Mouse (Mus musculus) heart, embryonic 15.5 days (tissue): ENCODE measurements around the gene Igsf8. TPM values are rescaled to one million over a fixed set of nuclear protein-coding genes. Genes with fewer than 3 reads are reported as not detected.
A peak's percentile ranks its signal among the peaks of the same experiment; 100 is the strongest.
"Not testable (repeated sequence)": the region's sequence is repeated elsewhere in the genome, so short reads cannot be mapped to it uniquely, and the experiment has no call there.

Source experiments
- ATAC-seq: fragments of 200-750 bp; cut with Nextera tagmentation; replicated peaks from 2 replicates; pipeline ENCODE4 v1.8.0; 2017; ENCODE audit warnings: low read depth, moderate TSS enrichment; ENCODE audit not compliant: insufficient number of reproducible peaks, insufficient read depth, low FRiP score
- H3K27ac ChIP-seq: fragments of 300-500 bp; sonication (generic); 2 replicates; pipeline ENCODE4 v1.5.1; 2015; ENCODE audit warnings: mild to moderate bottlenecking, inconsistent platforms
- H3K27me3 ChIP-seq: fragments of 300-500 bp; sonication (generic); 2 replicates; pipeline ENCODE4 v1.6.1; 2015; ENCODE audit warnings: inconsistent platforms
- H3K36me3 ChIP-seq: fragments of 300-500 bp; sonication (generic); 2 replicates; pipeline ENCODE4 v1.6.1; 2015; ENCODE audit warnings: mild to moderate bottlenecking, inconsistent platforms
- H3K4me1 ChIP-seq: fragments of 300-500 bp; sonication (generic); replicated peaks from 2 replicates; pipeline ENCODE4 v1.6.1; 2015; ENCODE audit warnings: inconsistent platforms
- H3K4me2 ChIP-seq: fragments of 300-500 bp; sonication (generic); 2 replicates; pipeline ENCODE4 v1.6.1; 2015; ENCODE audit warnings: inconsistent platforms, mild to moderate bottlenecking, moderate library complexity
- H3K4me3 ChIP-seq: fragments of 300-500 bp; sonication (generic); 2 replicates; pipeline ENCODE4 v1.5.1; 2015; ENCODE audit warnings: mild to moderate bottlenecking, inconsistent platforms
- H3K9ac ChIP-seq: fragments of 300-500 bp; sonication (generic); 2 replicates; pipeline ENCODE4 v1.6.1; 2015; ENCODE audit warnings: mild to moderate bottlenecking, inconsistent platforms
- H3K9me3 ChIP-seq: fragments of 300-500 bp; sonication (generic); replicated peaks from 2 replicates; pipeline ENCODE4 v1.6.1; 2016; ENCODE audit warnings: inconsistent platforms
- WGBS: fragments of 180-500 bp; shearing (Covaris S2); methylation state at CpG from one replicate; pipeline ENCODE4 v1.1.7; 2015; ENCODE audit warnings: mixed read lengths; 5-methylcytosine and 5-hydroxymethylcytosine counted together
- polyA plus RNA-seq: library from polyadenylated mRNA; unstranded; fragments of >200 nt; fragmentation: Nextera tagmentation; extraction: Ambion mirVana; gene quantifications from 2 replicates; pipeline ENCODE4 v1.2.1, GENCODE M21; 2015

Igsf8 gene
- polyA plus RNA-seq, 1 experiment from 2014 or later: 20.6 TPM

DNA sequence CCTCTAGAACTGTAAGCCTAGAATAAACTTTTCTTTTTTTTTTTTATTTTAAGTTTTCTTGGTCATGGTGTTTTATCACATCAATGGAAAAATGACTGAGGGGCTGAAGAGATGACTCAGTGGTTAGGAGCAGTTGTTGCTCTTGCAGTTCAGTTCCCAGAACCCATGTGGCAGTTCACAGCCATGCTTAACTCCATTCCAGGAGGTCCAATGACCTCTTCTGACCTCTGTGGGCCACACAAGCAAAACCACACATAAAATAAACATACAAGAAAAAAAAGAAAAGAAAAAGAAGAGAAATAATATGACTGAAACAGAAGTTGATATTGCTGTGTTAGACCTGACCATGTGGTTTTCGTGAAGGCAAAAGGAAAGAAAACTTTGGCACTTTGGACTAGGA lies 32.2 kb upstream of the Igsf8 start:
- 91% methylated on average over 1 of the region's 1 CpGs for WGBS

DNA sequence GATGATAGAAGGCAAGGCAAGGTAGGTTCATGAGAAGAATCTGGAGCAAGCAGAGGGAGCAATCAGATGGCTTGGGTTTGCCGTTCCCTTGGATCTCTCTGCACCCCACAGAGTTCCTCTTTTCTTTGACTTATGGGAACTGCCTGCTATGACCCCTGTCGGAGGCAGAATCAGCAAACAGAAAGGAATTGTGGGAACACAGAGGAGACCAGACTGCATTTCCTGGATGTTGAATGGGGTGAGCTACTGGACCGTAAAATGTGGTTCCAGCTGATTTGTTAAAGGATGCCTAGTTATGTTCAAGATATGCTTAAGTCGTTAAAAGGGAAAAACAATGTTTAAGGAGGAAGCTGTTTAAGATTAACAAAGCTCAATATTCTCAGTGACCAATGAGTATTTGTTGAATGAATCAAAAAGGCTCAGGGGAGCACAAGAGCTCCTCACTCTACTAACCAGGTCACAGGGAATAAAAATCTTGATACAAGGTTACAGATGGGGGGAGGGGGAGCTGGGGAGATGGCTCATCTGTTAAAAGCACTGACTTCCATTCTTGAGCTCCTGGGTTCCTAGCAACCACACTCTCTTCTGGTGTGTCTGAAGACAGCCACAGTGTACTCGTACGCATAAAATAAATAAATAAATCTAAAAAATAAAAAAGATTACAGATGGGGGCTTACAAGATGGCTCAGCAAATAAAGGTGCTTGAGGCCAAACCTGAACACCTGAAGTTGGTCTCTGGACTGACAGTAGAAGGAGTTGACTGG lies 20.3 kb upstream of the Igsf8 start:
- Histone ChIP-seq H3K9me3 (no peaks in the 10 kb centered on the region), H3K4me3 (no peak overlapping the region), H3K27ac (peak overlapping the region; percentile 84), H3K36me3 (no peaks in the 10 kb centered on the region), H3K4me1 (peaks cover 29% of the 10 kb centered on the region), H3K4me2 (no peak overlapping the region), H3K9ac (no peak overlapping the region), H3K27me3 (no peaks in the 10 kb centered on the region)
- ATAC-seq: no peak
- WGBS: 67% methylated on average over 6 of the region's 6 CpGs

More for the DNA sequence above, 32.2 kb upstream of the Igsf8 start:
- H3K9ac ChIP-seq: no peak overlapping the region
- no peak overlapping the region for H3K27ac ChIP-seq
- no peaks in the 10 kb centered on the region for H3K9me3 ChIP-seq
- ATAC-seq: no peak
- no peak overlapping the region for H3K4me2 ChIP-seq
- H3K27me3 ChIP-seq: no peaks in the 10 kb centered on the region
- no peaks in the 10 kb centered on the region for H3K36me3 ChIP-seq
- H3K4me3 ChIP-seq: no peak overlapping the region
- H3K4me1 ChIP-seq: peaks cover 11% of the 10 kb centered on the region

DNA sequence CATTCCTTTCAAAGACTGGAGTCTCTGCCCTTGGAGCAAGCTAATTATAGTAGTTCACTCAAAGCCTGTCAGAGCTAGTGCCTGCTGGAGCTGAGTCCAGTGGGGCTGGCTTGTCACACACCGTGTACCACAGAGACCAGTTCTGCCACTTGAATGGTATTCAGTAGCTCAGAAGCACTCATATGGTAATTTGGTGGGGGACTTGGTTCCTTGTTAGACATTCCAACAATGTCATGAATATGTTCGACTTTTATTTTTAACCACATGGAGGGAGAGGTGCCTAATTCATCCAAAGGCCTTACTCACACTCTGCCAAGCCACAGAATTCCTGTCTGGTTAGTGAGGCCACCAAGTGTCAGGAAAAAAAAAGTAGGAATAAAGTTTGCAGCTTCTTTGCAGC lies 19.0 kb upstream of the Igsf8 start:
- Histone ChIP-seq H3K36me3 (no peaks in the 10 kb centered on the region), H3K4me2 (no peak overlapping the region), H3K27ac (peak overlapping the region; percentile 84), H3K4me3 (no peak overlapping the region), H3K9me3 (no peaks in the 10 kb centered on the region), H3K27me3 (no peaks in the 10 kb centered on the region), H3K9ac (no peak overlapping the region), H3K4me1 (peaks cover 29% of the 10 kb centered on the region)
- peak; percentile 89 for ATAC-seq
- WGBS: 28% methylated on average over 2 of the region's 2 CpGs

DNA sequence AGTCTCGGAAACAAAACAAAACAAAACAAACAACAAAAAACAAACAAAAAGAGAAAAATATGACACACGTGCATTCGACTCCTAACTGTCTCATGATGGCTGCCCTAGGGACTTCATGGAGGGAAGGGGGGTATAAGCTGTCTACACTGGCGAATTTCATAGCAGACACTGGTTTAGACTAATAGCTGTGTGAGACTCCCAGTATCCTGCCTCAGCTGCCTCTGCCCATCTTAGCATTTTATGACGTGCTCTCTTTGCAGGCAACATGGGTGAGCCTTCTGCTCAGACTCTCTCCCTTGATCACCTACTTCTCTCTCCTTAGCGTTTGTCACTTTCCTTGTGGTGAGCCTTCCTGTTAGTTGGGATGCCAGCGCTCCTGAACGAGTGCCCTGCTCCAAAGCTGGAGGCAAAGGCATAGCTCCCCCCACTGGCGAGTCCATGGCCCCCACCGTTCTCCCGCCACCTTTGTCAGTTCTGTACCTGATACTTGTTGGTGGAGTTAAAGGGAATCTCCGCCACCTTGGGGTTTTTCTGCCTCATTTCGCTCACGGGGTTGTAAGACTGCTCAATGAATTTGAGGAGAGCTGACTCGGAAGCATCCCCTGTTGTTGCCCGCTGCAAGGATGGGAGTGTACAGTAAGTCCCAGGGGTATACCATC lies 17.8 kb upstream of the Igsf8 start:
- H3K9ac ChIP-seq: peak overlapping the region; percentile 24; the same call in 1 of the 2 replicates
- ATAC-seq: no peak
- peak overlapping the region; percentile 16; the same call in 1 of the 2 replicates for H3K4me3 ChIP-seq
- peak overlapping the region; percentile 84 for H3K27ac ChIP-seq
- H3K27me3 ChIP-seq: no peaks in the 10 kb centered on the region
- no peaks in the 10 kb centered on the region for H3K36me3 ChIP-seq
- no peaks in the 10 kb centered on the region for H3K9me3 ChIP-seq
- peaks cover 29% of the 10 kb centered on the region for H3K4me1 ChIP-seq
- WGBS: 29% methylated on average over 16 of the region's 16 CpGs
- H3K4me2 ChIP-seq: peak overlapping the region; percentile 46

- Histone ChIP-seq H3K4me3 (peak overlapping the region; percentile 16; the same call in 1 of the 2 replicates), H3K4me2 (peak overlapping the region; percentile 46), H3K4me1 (peaks cover 29% of the 10 kb centered on the region)
- not testable (repeated sequence) for H3K27me3 ChIP-seq, H3K9me3 ChIP-seq, H3K9ac ChIP-seq, H3K36me3 ChIP-seq, ATAC-seq, H3K27ac ChIP-seq
- 39% methylated on average over 23 of the region's 23 CpGs for WGBS
Measured at GRCm38 (mm10) chr1:172244645-172245044, 16.8 kb upstream of the Igsf8 start.

DNA sequence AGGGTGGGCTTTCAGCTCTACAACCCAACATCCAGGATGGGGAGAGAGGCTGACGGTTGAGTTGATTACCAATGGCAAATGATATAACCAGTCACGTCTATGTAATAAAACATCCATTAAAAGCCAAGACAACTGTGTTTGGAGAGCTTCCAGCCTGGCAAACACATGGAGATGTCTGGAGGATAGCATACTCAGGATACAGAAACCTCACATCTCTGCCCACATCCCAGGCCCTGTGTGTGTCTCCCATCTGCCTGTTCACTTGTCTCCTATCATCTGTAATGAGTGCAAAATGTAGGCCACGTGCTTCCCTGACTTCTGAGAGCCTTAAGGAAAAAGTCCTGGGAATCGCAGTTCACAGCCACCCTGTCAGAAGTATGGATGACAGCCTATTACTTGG lies 14.2 kb upstream of the Igsf8 start:
- H3K36me3 ChIP-seq: no peaks in the 10 kb centered on the region
- ATAC-seq: no peak
- WGBS: 62% methylated on average over 4 of the region's 4 CpGs
- no peak overlapping the region for H3K4me2 ChIP-seq
- peaks cover 22% of the 10 kb centered on the region for H3K4me1 ChIP-seq
- no peak overlapping the region for H3K9ac ChIP-seq
- H3K9me3 ChIP-seq: no peaks in the 10 kb centered on the region
- H3K27me3 ChIP-seq: no peaks in the 10 kb centered on the region
- no peak overlapping the region for H3K4me3 ChIP-seq
- no peak overlapping the region for H3K27ac ChIP-seq

DNA sequence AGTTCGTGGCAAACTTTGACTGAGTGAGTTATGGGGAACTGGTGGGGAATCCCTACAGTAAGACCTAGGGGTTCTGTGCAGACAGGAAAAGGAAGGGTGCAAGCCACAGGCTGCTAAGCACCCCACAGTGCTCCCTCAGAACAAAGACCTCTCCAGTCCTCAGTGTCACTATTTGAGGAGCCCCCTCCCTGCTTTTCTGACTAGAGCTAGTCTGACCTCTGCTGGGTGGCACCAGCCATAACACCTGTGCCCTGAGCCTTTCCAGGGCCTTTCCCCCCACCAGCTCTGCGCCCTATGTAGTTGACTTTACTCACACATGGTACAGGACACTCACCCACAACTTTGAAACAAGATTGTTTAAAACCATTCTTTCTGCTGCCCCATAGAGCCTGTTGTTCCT lies 13.8 kb upstream of the Igsf8 start:
- no peak overlapping the region for H3K9ac ChIP-seq
- no peaks in the 10 kb centered on the region for H3K9me3 ChIP-seq
- no peak overlapping the region for H3K4me3 ChIP-seq
- H3K4me2 ChIP-seq: no peak overlapping the region
- 39% methylated on average over 2 of the region's 2 CpGs for WGBS
- H3K27ac ChIP-seq: no peak overlapping the region
- no peaks in the 10 kb centered on the region for H3K36me3 ChIP-seq
- H3K27me3 ChIP-seq: no peaks in the 10 kb centered on the region
- ATAC-seq: peak; percentile 45; the same call in 1 of the 2 replicates
- peaks cover 22% of the 10 kb centered on the region for H3K4me1 ChIP-seq

GRCm38 (mm10) chr1:172258314-172258713 lies 3.1 kb upstream of the Igsf8 start, which contains the start of gene Atp1a4:
TSS of gene Atp1a4 (minus strand) at chr1:172258414.
- Histone ChIP-seq H3K4me3 (no peak within 1 kb of the TSS), H3K9me3 (no peaks in the 10 kb centered on the region), H3K27ac (no peak within 1 kb of the TSS), H3K4me2 (no peak within 1 kb of the TSS), H3K9ac (no peak within 1 kb of the TSS), H3K36me3 (no peaks in the 10 kb centered on the region), H3K27me3 (no peaks in the 10 kb centered on the region), H3K4me1 (0 out of 2 replicates have a peak, but pooled peaks cover 2% of the 10 kb centered on the region)
- ATAC-seq: no peak
- 84% methylated on average over 6 of the region's 6 CpGs for WGBS

GRCm38 (mm10) chr1:172271208-172271607 lies 9.8 kb downstream of the Igsf8 start:
- WGBS: 85% methylated on average over 3 of the region's 3 CpGs
- no peak for ATAC-seq

DNA sequence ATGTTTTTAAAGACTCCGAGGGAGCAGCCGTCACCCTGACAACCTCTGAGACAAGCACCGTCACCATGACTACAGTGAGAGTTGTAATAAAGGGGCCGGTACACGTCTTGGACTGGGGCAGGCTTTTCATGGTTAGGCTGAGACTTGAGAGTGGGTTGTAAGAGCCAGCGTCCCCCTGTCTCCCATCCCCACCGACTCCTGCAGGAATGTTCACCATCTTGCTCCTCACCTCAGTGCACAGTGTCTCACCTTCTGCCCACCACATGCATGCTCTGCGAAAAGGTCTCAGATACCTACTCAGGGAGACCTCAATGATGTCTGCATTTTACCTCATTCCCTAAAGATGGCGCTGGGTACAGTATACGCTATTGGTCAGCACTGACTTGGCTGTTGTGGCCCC lies 10.3 kb downstream of the Igsf8 start:
- H3K4me3 ChIP-seq: no peak overlapping the region
- H3K9ac ChIP-seq: no peak overlapping the region
- H3K27me3 ChIP-seq: no peaks in the 10 kb centered on the region
- H3K4me1 ChIP-seq: no peaks in the 10 kb centered on the region
- H3K4me2 ChIP-seq: no peak overlapping the region
- 75% methylated on average over 10 of the region's 10 CpGs for WGBS
- no peak for ATAC-seq
- H3K36me3 ChIP-seq: no peaks in the 10 kb centered on the region; the same call in 1 of the 2 replicates
- no peak overlapping the region for H3K27ac ChIP-seq
- no peaks in the 10 kb centered on the region for H3K9me3 ChIP-seq

More at GRCm38 (mm10) chr1:172271208-172271607, 9.8 kb downstream of the Igsf8 start:
- no peaks in the 10 kb centered on the region for H3K27me3 ChIP-seq
- H3K36me3 ChIP-seq: no peaks in the 10 kb centered on the region; the same call in 1 of the 2 replicates
- H3K4me2 ChIP-seq: no peak overlapping the region
- no peak overlapping the region for H3K27ac ChIP-seq
- H3K9me3 ChIP-seq: no peaks in the 10 kb centered on the region
- no peaks in the 10 kb centered on the region for H3K4me1 ChIP-seq
- no peak overlapping the region for H3K4me3 ChIP-seq
- H3K9ac ChIP-seq: no peak overlapping the region

GRCm38 (mm10) chr1:172273386-172273785 lies 11.9 kb downstream of the Igsf8 start:
- Histone ChIP-seq H3K27ac (no peak overlapping the region), H3K27me3 (no peaks in the 10 kb centered on the region), H3K9me3 (no peaks in the 10 kb centered on the region), H3K4me2 (no peak overlapping the region), H3K4me3 (no peak overlapping the region), H3K4me1 (peaks cover 3% of the 10 kb centered on the region; the same call in 1 of the 2 replicates), H3K9ac (no peak overlapping the region), H3K36me3 (no peaks in the 10 kb centered on the region; the same call in 1 of the 2 replicates)
- WGBS: 87% methylated on average over 6 of the region's 6 CpGs
- no peak for ATAC-seq
